Mouse (Mus musculus) embryo, embryonic 11.5 days (tissue): ENCODE measurements around the gene Cygb.
"Not testable (repeated sequence)": the region's sequence is repeated elsewhere in the genome, so short reads cannot be mapped to it uniquely, and the experiment has no call there.

Source experiments
- DNase-seq: peaks from one replicate; pipeline ENCODE4 v3.0.0-alpha.2; 2012; ENCODE audit warnings: low read depth, low spot score

Cygb gene

DNA sequence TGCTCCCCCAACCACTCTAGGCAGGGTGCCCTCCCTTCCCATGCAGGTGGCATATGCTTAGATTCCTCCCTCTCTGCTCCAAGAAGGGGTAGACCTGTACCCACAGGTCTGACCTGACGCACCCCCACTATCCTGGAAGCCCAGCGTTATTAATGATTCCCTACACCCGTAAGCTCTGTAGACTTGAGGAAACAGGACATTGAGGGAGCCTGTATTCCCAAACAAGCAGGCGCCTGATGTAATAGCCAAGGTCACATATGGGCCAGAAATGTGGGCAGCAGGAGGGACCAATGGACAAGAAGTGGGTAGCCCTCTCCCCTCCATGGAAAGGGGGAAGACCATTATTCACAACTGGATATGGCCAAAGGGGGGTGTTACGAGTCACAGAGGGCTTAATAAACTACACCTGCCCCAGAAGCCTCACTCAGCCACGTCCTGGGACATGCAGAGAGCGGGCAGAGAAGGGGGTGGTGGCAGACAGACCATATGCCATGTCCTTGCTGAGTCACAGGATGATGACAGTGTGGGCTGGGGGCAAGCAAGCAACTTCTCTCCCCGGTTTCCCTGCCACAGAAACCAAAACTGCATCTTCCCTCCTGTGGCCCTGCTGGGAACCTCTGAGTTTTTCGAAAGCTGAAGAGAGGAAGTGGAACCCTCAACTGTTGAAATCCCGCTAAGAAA, 37.5 kb downstream of the Cygb start:
- DNase-seq: no peak

DNA sequence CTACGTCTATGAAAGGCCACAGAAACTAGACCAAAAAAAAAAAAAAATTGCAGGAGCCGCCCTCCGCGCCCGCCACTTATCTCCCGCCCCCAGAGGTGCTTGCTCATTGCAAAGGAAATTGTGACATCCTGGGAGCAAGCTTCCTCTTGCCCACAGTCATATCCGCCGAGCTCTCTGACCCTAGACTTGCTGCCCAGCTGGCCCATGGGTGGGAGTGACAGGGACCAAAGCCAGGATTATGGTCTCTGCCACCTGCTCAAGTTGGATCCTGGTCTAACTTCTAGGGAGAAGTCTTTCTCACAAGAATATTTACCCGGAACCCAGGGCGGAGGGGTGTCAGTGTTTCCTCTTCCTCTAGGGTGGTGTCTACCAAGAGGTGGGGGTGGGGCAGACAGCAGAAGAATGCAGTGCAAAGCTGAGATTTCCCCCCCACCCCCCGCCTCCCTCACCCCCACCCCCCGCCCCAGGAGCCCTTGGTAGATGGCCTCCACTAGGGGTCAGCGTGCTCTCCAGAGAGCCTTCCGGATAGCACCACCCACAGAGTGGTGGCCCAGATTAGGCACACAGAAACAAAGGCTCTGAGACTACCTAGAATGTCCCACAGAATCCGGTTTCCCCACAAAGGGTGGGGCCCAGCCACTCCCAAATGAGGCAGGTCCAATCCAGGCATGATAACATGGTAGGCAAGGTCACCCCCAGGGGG, 38.2 kb downstream of the Cygb start:
- DNase-seq: no peak

DNA sequence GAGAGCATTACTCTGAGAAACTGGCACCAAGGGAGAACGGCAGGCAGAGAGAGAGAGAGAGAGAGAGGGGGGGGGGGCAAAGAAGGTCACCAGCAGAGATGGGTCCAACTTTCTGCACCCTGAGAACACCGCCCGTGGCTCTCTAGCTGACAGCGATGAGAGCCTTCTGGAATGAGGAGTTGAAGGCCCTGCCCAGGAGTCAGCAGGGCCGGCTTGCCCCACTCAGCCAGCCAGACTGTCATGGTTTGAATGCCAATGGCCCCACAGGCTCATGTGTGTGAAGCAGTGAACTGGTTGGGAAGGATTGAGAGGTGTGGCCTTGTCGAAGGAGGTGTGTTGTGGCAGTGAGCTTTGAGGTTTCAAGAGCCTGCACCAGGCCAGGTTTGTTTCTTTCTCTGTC, 40.9 kb downstream of the Cygb start:
- no peak for DNase-seq

DNA sequence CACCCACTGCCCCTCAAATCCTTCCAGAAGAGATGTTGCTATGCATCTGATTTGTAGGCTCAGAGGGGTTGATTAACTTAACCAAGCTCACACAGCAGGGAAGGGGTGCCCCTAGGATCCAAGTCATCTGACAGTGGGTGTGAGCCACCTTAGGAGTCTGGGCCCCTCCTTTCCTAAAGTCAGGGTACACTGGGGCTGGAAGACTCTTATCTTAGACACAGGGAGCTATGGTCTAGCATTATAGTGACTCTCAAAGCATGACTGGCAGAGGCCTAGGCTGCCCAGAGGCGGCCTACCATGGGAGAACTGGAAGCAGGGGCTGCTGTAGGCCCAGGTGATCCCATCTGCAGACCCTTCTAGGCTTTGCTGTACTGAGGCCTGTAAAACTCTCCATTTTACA, 41.6 kb downstream of the Cygb start:
- no peak for DNase-seq

DNA sequence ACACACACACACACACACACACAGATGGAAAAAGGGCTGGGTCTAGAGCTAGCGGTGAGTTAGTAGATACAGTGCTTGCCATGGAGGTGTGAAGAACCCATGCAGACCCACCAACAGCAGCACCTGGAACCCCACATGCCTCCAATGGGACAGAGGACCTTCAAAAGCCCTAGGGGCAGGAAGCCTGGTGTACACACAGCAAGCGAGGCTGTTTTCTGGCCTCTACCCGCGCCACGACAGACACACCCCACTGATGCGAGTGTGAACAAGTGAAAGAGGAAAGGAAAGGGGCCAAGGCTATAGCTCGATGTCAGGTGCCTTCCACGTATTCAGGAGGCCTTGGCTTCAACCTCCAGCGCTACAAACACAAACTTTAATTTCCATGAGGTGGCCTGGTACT, 42.2 kb downstream of the Cygb start:
- no peak for DNase-seq

DNA sequence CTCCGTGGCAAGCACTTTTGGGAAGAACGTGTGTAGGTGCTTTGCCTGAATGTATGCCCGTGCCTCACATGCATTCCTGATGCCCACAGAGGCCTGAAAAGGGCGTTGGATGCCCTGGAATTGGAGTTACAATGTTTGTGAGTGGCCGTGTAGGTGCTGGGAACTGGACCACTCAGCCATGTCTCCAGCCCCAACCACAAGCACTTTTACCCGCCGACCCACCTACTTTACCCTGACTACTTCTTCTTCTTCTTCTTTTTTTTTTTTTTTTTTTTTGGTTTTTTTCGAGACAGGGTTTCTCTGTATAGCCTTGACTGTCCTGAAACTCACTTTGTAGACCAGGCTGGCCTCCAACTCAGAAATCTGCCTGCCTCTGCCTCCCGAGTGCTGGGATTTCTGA, 42.9 kb downstream of the Cygb start:
- not testable (repeated sequence) for DNase-seq

DNA sequence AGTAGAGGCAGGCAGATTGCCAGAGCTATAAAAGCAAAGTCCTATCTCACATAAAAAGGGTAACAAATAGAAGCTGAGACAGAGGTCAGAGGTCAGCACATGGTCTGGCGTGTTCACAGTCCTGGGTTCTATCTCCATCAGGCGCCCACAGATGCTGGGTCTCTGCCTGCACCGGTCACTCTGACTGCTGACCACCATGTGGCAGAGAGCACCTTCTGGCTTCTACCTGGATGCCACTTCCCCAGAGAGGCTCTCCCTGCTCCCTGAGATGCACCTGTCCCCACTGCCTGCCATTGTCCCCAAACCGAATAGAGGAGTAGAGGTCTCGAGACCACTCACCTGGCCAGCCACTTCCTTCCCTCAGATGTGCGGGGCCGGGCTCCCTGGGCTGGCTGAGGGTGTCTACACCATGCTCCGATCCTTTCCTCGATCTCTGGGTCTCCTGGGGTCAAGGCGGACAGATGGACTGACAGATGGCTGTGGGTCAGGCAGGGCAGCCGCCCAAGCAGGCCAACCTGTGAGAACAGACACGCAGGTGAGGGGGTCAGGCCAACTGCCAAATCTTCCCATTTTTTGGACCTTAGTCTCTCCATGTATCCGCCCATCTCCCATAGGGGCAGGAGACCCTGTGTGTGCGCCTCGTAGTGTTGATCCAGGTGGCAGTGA, 44.0 kb downstream of the Cygb start:
- DNase-seq: no peak

DNA sequence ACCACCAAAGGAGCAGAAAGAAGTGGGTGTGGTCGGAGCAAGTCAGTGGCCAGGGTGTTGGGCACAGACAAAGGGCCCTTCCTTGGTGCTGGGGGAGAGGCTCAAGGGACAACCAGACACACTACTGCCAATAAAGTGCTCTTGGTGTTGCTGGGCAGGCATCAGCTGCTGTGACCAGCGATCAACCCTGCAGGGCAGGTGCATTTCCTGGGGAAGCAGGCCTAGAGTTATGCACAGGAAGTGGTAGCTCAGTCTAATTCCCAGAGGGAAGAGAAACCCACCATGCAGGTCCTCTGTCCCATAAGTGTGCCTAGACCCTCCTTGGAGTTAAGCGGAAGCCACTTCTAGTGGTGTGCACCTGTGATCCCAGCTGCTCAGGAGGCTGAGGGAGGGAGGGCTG, 46.4 kb downstream of the Cygb start:
- DNase-seq: no peak

DNA sequence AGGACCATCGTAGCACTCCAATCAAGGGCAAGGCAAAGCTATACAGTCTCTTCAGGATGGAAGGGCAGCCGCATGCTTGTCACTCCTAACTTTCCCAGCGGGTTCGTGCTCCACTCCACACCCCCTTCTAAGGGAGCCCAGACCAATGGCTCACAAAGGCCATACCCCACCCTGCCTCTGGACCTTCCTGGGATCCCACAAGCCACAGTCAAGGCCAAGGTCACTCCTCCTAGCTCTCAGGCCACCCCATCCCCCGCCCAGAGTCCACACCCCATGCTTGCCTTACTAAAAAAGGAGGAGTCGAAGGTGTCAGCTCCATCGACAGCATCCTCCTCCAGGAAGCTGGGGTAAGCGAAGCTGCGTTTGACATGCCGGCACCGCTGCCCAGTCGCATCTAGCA, 50.0 kb downstream of the Cygb start:
- DNase-seq: no peak

DNA sequence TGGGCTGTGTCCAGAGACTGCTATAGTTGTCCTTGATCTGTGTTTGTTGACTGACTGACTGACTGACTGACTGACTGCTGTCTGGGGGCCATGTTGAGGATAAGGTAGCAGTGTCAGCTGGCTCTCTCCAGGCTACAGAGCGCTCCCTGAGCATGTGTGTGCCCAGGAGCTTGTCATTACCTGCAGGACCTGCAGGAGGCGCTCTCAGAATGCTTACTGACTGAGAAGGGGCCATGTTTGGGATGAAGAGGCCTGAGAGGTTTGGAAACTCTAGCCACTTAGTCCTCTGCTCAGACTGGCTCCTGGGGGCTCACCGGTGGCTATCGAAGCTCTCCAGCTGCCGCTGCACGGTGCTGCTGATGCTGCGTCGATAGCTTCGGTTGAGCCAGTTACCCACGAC, 50.8 kb downstream of the Cygb start:
- DNase-seq: no peak

DNA sequence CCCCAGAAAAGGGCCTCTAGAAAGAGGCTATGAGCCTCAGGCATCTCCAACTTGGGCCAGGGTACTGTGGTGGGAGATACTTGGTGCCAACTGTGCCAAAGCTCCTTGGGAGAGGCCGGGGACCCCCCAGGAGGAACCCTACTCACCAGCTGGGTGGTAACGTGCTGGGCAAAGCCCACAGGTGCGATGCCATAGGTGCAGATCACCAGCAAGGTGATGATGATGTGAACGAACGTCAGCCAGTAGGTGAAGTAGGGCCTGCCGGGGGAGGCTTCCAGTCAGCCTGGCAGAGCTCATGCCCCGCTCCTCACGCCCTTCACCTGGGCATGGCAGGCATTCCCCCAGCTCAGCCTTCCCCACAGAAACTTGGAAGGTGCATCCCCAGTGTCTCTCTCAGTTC, 52.1 kb downstream of the Cygb start:
- DNase-seq: no peak

DNA sequence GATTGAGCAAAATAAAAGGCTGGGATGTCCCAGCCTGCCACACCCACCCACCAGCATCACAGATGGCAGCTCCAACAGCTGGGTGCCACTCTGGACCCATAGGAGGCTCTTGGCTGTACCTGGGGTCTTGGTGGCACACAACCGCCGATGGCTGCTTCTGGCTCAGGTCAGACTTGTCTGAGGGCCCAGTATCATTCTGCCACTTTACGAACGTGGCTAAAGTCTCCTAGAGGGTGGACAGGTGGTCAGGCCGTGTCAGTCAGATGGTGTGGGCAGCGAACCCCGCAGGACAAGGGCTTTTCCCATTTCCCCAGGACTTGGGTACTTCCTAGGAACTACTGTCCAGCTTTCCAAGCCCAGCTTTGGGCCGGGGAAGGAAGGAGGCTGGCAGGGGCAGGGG, 52.9 kb downstream of the Cygb start:
- no peak for DNase-seq

DNA sequence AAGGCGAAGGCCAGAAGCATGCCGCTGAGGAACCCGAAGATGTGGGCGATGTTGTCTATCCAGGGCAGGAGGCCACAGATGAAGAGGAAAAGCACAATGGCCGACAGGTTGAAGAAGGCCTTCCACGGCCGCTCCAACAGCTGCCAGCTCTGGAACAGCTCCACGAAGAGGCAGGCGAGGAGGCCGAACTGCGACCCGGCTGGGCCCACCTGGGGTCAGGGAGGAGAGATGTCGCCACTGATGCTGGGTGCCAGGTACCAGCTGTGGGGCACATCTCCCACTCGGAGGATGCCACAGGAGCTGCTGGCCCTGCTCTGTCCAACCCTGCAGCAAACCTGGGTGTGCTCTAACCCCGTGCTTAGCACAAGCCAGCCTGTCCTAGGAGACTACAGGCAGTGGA, 54.9 kb downstream of the Cygb start:
- DNase-seq: no peak

DNA sequence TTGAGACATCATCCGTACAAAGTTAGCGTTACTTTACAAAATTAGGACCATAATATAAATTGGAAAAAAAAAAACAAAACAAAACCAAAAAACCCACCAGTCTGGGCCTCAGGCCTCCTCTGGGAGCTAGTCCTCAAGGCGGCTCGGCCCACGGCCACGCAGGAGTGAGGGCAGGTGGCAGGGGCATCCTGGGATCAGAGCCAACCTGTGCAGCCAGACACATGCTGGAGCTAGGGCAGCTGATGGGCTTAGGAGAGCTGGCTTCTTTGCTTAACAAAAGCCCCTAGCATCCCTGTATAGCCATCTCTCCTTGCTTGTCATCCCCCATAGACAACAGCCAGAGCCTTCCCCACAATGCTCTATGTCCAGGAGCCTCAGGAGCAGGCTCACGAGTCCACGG, 55.9 kb downstream of the Cygb start:
- DNase-seq: no peak

DNA sequence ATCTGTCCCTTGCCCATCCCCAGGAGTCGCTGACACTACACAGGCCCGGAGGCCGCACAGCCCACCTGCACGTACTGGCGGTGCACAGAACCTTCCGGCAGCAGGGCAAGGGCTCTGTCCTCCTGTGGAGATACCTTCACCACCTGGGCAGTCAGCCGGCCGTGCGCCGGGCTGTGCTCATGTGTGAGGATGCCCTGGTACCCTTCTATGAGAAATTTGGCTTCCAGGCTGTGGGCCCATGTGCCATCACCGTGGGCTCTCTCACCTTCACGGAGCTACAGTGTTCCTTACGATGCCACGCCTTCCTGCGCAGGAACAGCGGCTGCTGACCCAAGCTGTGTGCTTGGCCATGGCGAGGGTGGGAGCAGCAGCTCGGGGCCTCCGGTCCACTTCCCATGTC, 57.3 kb downstream of the Cygb start:
- DNase-seq: no peak
